Mouse (Mus musculus): ENCODE data around the gene Chd3.

The Chd3 gene

DNA sequence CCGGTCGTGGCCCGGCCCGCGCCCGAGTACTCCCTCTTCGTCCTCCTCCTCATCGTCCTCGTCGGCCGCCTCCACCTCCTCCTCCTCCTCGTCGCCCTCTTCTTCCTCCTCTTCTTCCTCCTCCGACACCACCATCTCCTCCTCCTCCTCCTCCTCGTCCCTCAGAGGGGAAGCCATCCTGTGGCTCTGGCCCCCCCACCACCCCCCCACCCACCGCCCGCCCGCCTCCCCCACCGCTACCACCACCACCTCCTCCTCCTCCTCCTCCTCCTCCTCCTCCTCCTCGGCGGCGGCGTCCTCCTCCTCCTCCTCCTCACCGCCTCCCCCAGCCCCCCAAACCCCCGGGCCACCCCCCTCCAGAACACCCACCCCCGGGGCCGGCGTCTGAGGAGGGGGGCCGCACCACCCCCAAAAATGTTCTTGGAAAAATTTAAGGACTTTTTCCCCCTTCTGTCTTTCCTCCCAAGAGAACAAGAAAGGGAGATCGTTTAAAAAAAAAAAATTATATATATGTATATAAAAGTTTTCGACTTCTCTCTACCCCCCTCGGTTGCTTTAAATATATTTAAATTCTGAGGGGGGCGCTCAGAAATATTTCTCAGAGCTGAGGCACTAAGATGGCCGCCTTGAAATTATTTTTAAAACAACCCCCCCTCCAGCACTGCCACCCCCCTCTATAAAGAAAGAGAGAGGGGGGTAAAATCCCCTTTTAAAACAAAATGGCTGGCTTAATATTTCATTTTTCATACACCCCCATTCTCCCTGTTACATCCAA is at the start of gene Chd3:
Gene Chd3 (minus strand): TSS at position 192 of the 775 bp plus-strand sequence.
- peak; percentile 35 for DNase-seq

DNA sequence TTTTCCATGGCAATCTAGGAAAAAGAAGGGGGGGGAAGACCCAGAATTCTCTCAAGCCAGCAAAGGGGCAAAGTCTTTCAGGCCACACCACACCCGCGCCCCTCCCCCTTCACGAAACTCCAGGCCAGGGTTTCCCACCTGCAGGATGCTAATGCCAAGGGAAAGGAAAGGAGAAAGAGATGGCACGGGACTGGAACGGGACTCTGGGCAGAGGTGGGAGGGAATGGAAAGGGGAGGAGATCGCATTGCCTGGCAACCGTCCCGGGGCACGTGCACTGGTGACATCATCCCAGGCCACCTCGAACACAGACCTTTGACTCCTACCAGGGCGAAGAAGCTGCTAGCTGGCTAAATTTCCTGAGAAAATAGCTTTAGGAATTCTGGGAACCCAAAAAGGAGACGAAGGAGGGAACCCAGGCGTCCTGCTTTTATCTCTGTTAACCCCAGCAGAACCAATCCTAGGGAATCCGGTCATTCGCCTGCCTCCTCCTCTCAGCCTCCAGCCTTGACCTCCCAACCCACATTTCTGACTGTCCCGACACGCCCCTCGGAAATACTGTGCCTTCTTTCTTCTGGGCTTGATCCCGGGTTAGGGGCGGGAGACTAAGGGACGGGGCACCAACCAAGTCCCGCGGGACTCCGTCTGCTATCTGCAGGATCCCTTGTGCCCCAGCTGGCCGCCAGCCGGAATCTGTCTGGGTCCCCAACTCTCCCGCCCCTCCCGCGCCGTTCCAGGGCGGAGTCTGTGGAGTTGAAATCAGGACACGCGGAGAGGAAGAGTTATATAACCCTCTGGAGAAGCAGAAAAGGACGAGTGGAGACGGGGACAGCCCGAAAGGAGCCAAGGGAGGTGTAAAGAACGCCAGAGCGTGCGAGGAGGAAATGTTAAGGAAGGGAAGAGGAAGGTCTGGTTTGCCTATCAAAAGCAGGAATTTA is 48.5 kb upstream of the Chd3 start:
- peak; percentile 98 for DNase-seq

DNA sequence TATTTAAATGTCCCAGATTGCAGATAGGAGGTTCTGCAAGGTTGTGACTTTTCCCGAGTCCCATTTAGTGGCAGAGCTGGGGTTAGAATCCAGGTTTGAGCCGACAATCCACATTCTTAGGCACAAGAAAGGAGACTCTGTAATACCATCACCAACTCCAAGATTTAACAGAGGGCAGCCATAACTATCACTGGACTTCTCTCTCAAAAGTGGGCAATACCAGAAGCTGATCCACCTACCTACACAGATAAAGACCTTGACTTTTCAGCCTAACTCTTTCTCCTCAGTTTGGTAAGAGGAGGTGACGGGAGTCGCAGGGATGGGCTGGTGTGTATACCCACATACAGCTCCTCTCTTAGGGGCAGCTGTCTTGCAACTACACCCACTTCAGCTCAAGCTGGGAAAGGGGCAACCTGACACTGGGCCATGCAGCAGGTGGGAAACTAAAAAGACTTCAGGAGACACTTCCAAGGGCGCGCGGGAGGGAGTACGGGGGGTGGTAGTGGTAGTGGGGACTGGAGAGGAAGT is 47.8 kb upstream of the Chd3 start:
- no peak for DNase-seq

GRCm38 (mm10) chr11:69416509-69416908 is 47.3 kb upstream of the Chd3 start:
- DNase-seq: no peak

GRCm38 (mm10) chr11:69415668-69416451 is 46.7 kb upstream of the Chd3 start:
- peak; percentile 90 for DNase-seq

DNA sequence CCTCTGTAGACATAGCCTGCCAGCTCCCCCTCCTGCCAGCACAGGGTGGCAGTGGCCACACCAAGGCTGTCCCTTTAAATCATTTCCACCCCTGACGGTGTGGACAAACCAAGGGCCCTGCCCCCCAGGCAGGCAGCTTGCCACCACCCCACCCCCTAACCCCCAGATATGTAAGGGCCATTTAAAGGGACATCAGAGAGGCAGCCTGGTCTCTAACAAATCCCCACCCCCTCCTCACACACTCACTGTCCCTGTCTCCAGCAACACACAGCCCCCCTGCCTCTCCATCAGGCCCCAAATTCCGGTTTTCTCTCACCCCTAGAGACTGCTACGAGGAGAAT is 46.1 kb upstream of the Chd3 start:
- DNase-seq: peak; percentile 91

GRCm38 (mm10) chr11:69414421-69415326 is 45.5 kb upstream of the Chd3 start:
- DNase-seq: peak; percentile 70

- peak; percentile 82 for DNase-seq
Measured at GRCm38 (mm10) chr11:69413221-69414181, 44.3 kb upstream of the Chd3 start, which contains the start of gene Kdm6b. Gene Kdm6b (minus strand): TSS chr11:69413675.

DNA sequence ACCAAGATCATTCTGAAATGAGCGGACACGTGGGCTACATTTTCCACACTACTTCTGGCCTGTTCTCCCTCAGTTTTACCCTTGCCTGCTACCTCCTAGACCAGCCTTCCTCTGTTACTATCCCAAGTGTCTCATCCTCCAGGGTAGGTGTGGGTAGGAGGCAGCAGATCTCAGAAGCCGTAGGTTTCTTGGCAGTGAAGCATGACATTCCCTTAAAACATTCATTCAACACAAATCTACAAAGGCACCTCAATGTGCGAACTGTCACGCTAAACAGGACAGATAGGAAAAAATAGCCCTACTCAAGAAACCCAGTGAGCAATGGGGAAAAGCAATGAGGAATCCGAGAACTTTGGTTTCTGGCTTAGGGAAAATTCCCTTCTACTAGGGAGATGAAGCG is 43.3 kb upstream of the Chd3 start:
- no peak for DNase-seq

GRCm38 (mm10) chr11:69411538-69412203 is 42.5 kb upstream of the Chd3 start:
- DNase-seq: peak; percentile 70

DNA sequence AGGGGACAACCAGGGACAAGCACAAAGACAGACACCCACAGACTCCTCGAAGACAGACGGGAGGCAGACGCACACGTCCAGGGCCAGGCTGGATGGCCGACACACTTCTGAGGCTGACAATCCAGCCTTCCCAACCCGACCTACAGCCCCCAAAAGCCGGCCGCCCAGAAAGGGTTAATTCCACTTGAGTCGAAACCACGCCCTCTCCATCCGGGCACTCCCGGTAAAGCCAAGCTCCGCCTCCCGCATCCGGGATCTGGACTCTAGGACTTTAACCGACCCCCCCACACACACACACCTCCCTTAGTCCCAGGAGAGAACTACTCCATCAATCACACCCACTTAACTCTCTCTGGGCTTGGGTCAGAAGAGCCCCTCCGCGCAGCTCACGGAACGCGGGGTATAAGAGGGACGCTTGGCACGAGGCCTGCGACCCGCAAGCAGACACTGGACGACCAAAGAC is 41.9 kb upstream of the Chd3 start:
- peak; percentile 98 for DNase-seq

- peak; percentile 37 for DNase-seq
Measured at GRCm38 (mm10) chr11:69410310-69411072, 41.3 kb upstream of the Chd3 start.

DNA sequence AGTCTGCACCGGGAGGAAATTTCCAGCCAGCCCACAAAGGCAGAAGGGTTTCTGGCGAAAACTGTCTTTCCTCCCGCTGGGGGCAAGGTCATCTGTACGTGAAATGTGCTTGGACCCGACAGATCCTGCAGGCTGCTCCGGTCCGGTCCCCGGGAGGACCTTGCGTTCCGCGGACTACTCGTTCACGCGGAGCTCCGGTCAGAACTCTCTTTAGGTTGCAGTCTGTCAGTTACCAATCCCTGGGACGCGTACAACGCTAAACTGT is 40.8 kb upstream of the Chd3 start:
- DNase-seq: no peak

- DNase-seq: peak; percentile 86
Measured at GRCm38 (mm10) chr11:69409378-69410044, 40.3 kb upstream of the Chd3 start.

- peak; percentile 98 for DNase-seq
Measured at GRCm38 (mm10) chr11:69408541-69409377, 39.6 kb upstream of the Chd3 start.

- DNase-seq: no peak
Measured at GRCm38 (mm10) chr11:69407724-69408004, 38.5 kb upstream of the Chd3 start.

DNA sequence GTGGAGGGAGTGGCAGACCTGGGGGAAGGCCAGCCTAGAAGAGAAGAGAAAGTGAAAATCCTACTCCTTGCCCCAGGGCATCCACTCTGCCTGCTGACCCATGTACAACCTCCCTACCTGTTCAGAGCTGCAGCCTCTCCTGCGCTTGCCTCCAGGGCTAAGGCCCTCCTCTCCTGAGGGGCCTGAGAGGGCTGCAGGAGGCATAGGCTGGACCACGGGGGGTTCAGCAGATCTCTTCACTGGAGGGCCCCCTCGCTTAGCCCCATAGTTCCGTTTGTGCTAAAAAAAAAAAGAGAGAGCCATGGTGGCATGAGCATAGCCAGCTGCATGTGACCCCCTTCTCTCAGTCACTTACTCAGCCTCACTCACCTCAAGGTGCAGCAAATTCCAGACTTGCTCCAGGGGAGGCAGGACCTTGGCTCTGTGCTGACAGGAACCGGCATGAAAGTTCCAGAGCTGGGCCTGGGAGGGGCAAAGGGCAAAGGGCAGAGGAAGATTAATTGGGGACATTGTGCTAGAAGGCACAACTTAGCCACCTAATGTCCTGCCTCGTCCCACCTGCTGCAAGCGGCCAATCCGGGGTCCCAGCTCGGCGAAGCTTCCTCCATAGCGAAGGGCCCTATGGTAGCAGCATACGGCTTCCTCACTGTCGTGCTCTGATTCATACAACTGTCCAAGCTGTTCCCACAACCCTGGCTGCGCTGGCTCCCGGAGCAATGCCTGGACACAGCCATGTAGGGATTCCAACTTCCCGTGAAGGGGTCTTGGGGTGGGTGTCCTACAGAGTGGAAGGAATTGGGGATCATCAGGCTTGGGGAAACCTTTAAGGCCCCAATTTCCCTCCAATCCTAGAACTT is 37.9 kb upstream of the Chd3 start:
- no peak for DNase-seq
